Mouse (Mus musculus) neural tube, embryonic 15.5 days (tissue): ENCODE results near the gene Cdc42ep2. TPM values are rescaled to one million over a fixed set of nuclear protein-coding genes. Genes with fewer than 3 reads are reported as not detected.

Experiments
- ATAC-seq: fragments of 200-750 bp; cut with Nextera tagmentation; 2 replicates; pipeline ENCODE4 v1.8.0; 2017; ENCODE audit warnings: mild to moderate bottlenecking, moderate TSS enrichment, moderate library complexity; ENCODE audit not compliant: low FRiP score
- H3K27ac ChIP-seq: fragments of 300-500 bp; sonication (generic); replicated peaks from 2 replicates; pipeline ENCODE4 v1.5.1; 2015; ENCODE audit warnings: mild to moderate bottlenecking, inconsistent platforms
- H3K27me3 ChIP-seq: fragments of 300-500 bp; sonication (generic); replicated peaks from 2 replicates; pipeline ENCODE4 v1.6.1; 2015; ENCODE audit warnings: inconsistent platforms
- H3K36me3 ChIP-seq: fragments of 300-500 bp; sonication (generic); 2 replicates; pipeline ENCODE4 v1.6.1; 2015; ENCODE audit warnings: inconsistent platforms
- H3K4me1 ChIP-seq: fragments of 300-500 bp; sonication (generic); 2 replicates; pipeline ENCODE4 v1.6.1; 2015; ENCODE audit warnings: inconsistent platforms
- H3K4me2 ChIP-seq: fragments of 300-500 bp; sonication (generic); 2 replicates; pipeline ENCODE4 v1.6.1; 2015; ENCODE audit warnings: inconsistent platforms, mild to moderate bottlenecking, moderate library complexity
- H3K4me3 ChIP-seq: fragments of 300-500 bp; sonication (generic); replicated peaks from 2 replicates; pipeline ENCODE4 v1.5.1; 2015; ENCODE audit warnings: mild to moderate bottlenecking, inconsistent platforms
- H3K9ac ChIP-seq: fragments of 300-500 bp; sonication (generic); replicated peaks from 2 replicates; pipeline ENCODE4 v1.6.1; 2015; ENCODE audit warnings: mild to moderate bottlenecking, inconsistent platforms
- H3K9me3 ChIP-seq: fragments of 300-500 bp; sonication (generic); replicated peaks from 2 replicates; pipeline ENCODE4 v1.6.1; 2016; ENCODE audit warnings: inconsistent platforms
- WGBS: fragments of 180-500 bp; shearing (Covaris S2); methylation state at CpG from one replicate; pipeline ENCODE4 v1.1.7; 2015; ENCODE audit warnings: mixed read lengths; 5-methylcytosine and 5-hydroxymethylcytosine counted together
- polyA plus RNA-seq: library from polyadenylated mRNA; unstranded; fragments of >200 nt; fragmentation: Nextera tagmentation; extraction: Ambion mirVana; gene quantifications from 2 replicates; pipeline ENCODE4 v1.2.1, GENCODE M21; 2015

Gene Cdc42ep2
- polyA plus RNA-seq, 1 experiment from 2014 or later: 20.9 TPM

DNA sequence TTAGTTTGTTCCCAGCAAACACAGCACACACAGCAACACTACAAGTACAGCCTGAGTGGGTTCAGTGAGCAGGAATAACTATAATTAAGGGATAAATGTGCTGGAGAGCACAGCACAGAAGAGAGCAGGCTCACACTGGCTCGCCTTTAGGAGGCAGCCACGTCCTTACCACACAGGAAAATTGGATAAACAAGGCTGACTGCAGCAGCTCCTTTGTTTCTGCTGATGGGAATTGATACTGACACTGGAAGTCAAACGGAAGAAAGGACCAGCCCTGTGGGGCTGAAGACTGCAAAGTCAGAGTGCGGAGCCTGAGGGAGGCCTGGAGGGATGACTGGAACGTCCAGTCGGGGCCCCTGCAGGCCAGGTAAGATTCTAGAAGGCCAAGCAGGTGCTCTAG is 14.4 kb downstream of the Cdc42ep2 start:
- Histone ChIP-seq H3K4me2 (peak overlapping the region; percentile 74), H3K4me1 (peaks cover 36% of the 10 kb centered on the region), H3K36me3 (peaks cover 19% of the 10 kb centered on the region), H3K27ac (peak overlapping the region; percentile 60; the same call in 1 of the 2 replicates), H3K9ac (peak overlapping the region; percentile 11), H3K4me3 (peak overlapping the region; percentile 22), H3K9me3 (no peaks in the 10 kb centered on the region), H3K27me3 (no peaks in the 10 kb centered on the region)
- WGBS: 58% methylated on average over 6 of the region's 6 CpGs
- ATAC-seq: no peak

DNA sequence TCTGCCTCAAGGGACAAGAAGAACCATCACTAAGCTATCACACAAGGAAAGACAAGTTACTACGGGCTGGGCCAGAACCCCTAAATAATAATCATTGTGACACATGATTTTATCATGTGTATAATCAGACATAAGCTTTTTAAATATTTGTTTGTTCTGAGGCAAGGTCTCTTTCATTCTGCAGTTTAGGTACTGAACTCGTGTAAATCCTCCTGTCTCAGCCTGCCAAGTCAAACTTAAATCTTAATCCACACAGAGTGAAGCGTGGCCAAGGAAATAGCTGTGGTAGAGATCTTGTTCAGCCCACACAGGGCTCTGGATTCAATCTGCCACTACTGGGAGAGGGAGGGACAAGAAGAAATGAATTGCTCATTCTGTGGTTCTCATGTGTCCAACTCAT is 17.3 kb downstream of the Cdc42ep2 start:
- no peaks in the 10 kb centered on the region for H3K27me3 ChIP-seq
- no peak overlapping the region for H3K4me2 ChIP-seq
- H3K4me3 ChIP-seq: no peak overlapping the region
- 89% methylated on average over 3 of the region's 3 CpGs for WGBS
- peaks cover 49% of the 10 kb centered on the region for H3K36me3 ChIP-seq
- H3K27ac ChIP-seq: no peak overlapping the region
- peaks cover 24% of the 10 kb centered on the region for H3K4me1 ChIP-seq
- no peaks in the 10 kb centered on the region for H3K9me3 ChIP-seq
- no peak for ATAC-seq
- no peak overlapping the region for H3K9ac ChIP-seq

DNA sequence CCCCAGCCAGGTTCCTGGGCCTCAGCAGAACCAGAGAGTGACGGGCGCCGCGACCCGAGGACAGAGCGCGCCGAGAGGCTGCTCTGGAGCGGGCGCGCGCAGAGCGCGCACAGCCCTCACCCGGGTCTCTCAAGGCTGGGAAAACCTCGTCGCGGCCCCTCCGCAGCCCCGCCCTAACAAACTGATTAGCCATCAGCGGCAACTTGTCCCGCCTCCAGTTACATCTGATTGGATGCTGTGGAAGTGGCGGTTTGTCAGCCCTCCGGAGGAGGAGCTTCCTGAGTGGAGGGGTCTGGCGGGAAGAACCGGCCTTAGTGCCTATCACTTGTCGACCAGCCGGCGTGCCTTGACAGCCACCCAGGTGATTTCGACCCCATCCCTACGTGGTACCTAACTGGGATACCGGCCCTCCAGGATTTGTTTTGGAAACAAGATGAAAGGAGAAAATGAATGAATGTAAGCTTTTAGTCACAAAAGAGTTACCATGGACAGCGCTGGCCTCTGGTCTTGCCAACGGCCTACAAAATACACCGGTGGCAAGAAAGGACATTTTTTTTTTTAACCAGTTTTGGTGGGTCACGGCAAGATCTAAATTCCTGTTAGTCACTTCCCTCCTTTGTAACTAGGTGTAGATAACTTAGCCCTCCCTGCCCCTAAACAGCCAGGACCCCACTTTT is 30.5 kb downstream of the Cdc42ep2 start, which contains the start of gene Tigd3:
Gene Tigd3, minus strand, starts transcription at position 148 of the 677 bp plus-strand sequence.
- ATAC-seq: peak; percentile 98
- Histone ChIP-seq H3K9ac (peak within 1 kb of the TSS; percentile 83), H3K9me3 (no peaks in the 10 kb centered on the region), H3K27me3 (no peaks in the 10 kb centered on the region), H3K27ac (peak within 1 kb of the TSS; percentile 86), H3K4me3 (peak within 1 kb of the TSS; percentile 61), H3K36me3 (peaks cover 31% of the 10 kb centered on the region), H3K4me2 (peak within 1 kb of the TSS; percentile 73), H3K4me1 (peaks cover 30% of the 10 kb centered on the region)
- WGBS: 5% methylated on average over 36 of the region's 36 CpGs

DNA sequence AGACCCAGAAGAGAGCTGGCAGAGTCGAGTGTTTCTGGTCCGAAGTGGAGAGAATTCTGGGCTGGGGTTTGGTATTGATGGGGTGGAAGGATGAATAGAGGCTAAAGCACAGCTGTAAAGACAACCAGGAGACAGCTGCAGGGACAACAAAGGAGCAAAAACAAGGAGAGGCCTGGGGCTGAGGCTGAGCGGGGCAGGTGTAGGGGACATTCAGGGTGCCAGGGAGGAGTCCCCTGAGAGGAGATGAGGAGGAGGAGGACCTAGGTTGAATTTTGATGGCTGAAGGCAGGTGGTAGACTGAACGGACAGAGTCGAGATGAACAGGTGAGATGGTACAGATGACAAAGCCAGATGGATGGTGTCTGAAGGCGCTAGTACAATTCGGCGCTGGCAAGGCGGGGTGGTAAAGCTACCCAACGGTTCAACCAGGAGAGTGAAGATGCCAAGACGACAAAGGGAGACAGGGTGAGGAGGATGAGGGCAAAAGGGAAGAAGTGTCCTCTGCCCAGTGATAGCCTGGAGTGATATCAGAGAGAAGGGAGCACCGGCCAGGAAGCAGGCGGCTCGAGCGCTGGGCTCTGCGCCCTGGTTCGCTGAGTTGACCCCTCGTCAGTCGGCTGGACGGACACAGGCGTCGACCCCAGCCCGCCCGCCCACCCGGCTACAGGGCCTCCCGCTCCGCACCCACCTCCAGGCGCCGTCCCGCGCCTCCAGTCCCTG is 31.2 kb downstream of the Cdc42ep2 start:
- peaks cover 30% of the 10 kb centered on the region for H3K4me1 ChIP-seq
- H3K4me3 ChIP-seq: peak overlapping the region; percentile 61
- H3K27me3 ChIP-seq: no peaks in the 10 kb centered on the region
- H3K4me2 ChIP-seq: peak overlapping the region; percentile 73
- no peaks in the 10 kb centered on the region for H3K9me3 ChIP-seq
- WGBS: 5% methylated on average over 28 of the region's 31 CpGs
- H3K27ac ChIP-seq: peak overlapping the region; percentile 86
- H3K9ac ChIP-seq: peak overlapping the region; percentile 83
- ATAC-seq: peak; percentile 62
- H3K36me3 ChIP-seq: peaks cover 27% of the 10 kb centered on the region

DNA sequence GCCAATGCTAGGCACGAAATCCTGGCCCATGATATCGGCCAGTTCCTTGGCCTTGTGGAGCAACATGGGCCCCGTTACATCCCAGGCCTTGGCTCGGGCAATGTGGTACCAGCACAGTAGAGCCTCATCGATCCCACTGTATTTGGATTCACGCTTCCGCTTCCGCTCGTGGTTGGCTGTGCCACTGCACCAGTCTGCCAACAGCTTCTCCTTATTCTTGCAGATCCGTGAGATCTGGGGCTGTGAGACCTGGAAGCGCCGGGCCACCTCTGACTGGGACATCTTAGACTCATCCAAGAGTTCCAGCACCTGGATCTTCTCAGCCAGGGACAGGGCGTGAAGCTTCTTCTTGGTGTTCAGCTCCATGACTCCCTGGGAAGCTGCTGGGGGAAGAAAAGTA is 31.9 kb downstream of the Cdc42ep2 start:
- H3K9me3 ChIP-seq: no peaks in the 10 kb centered on the region
- peaks cover 22% of the 10 kb centered on the region for H3K36me3 ChIP-seq
- H3K4me1 ChIP-seq: peaks cover 30% of the 10 kb centered on the region
- peak overlapping the region; percentile 73 for H3K4me2 ChIP-seq
- ATAC-seq: no peak
- H3K4me3 ChIP-seq: peak overlapping the region; percentile 61
- H3K27ac ChIP-seq: peak overlapping the region; percentile 86
- H3K9ac ChIP-seq: peak overlapping the region; percentile 83
- 91% methylated on average over 13 of the region's 13 CpGs for WGBS
- no peaks in the 10 kb centered on the region for H3K27me3 ChIP-seq

DNA sequence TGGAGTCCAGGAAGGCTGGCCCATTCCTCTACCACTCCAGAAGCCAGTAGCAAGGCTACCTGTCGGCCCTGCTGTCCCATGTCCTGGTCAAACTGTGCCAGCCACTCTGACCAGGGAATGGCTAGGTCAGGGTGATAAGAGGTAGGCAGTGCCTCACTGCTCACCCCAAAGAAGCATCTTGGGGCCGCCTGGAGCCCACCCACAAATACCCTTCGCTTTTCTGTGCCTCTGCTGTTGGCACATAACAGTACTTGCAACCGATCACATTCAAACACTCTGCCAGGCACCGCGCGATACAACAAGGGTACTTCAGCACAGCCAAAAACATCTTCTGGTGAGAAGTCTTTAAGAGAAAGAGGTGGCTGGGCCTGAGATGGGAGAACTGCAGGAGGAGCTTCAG is 32.4 kb downstream of the Cdc42ep2 start:
- peak overlapping the region; percentile 73 for H3K4me2 ChIP-seq
- peaks cover 30% of the 10 kb centered on the region for H3K4me1 ChIP-seq
- no peak overlapping the region for H3K9ac ChIP-seq
- H3K27ac ChIP-seq: no peak overlapping the region
- no peaks in the 10 kb centered on the region for H3K9me3 ChIP-seq
- 92% methylated on average over 7 of the region's 7 CpGs for WGBS
- peaks cover 18% of the 10 kb centered on the region for H3K36me3 ChIP-seq
- no peak for ATAC-seq
- no peaks in the 10 kb centered on the region for H3K27me3 ChIP-seq
- H3K4me3 ChIP-seq: no peak overlapping the region; the same call in 1 of the 2 replicates

DNA sequence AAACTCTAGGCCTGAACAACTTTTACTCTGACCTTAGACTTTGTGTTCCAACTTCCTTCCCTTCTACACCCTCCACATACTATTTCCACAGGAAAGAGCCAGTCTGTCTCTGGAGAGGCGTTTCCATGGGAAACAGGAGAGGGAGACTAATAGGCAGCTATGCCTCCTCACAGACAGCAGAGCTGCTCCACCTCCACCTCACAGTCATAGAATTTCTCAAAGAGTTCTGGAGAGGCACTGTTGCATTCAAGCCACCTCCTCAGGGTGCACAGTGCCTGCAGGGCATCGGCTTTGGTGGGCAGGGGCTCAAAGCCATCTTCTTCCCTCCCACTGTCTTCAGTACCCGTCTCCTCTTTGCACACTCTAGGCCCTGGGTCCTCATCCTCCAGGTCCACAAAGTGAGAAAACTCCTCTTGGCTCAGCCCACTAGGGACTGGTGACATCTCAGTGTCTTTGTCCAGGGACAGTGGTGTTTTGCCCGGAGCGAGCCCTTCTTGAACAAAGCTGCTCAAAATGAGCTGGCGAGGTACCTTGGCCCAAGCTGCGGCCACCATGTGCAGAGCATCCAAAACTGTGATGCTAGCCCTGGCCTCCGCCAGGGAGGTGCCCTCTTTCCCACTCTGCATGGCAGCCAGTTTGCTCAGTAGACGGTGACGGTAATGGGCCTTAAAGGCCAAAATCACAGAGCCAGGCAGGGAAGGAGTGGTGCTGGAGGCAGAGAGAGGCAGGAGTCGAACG is 32.9 kb downstream of the Cdc42ep2 start:
- no peak overlapping the region for H3K27ac ChIP-seq
- H3K9me3 ChIP-seq: no peaks in the 10 kb centered on the region
- H3K4me2 ChIP-seq: 0 out of 2 replicates have a peak overlapping the region, but pooled peaks have one; percentile 73
- H3K36me3 ChIP-seq: peaks cover 14% of the 10 kb centered on the region
- peaks cover 30% of the 10 kb centered on the region for H3K4me1 ChIP-seq
- no peaks in the 10 kb centered on the region for H3K27me3 ChIP-seq
- ATAC-seq: no peak
- WGBS: 95% methylated on average over 12 of the region's 12 CpGs
- H3K9ac ChIP-seq: no peak overlapping the region
- no peak overlapping the region for H3K4me3 ChIP-seq

DNA sequence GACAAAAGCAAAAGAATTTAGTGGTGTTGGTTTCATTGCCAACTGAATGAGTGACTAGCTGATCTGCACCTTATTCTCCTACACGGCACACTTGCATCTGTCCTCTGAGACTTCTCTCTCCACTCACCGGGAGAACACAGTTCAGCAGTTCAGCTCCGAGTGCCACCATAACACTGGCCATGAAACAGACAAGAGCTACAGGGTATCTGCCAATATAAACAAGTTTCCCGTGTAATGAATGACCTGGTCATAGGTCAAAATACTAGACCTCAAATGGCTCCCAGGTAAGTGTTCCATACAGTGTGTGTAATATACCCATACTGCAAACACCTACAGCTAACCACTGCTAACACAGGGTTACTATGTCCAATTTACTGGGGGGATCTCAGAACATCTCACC is 35.4 kb downstream of the Cdc42ep2 start:
- WGBS: 64% methylated on average over 4 of the region's 4 CpGs
- no peak overlapping the region for H3K4me3 ChIP-seq
- H3K36me3 ChIP-seq: 0 out of 2 replicates have a peak, but pooled peaks cover 6% of the 10 kb centered on the region
- H3K4me2 ChIP-seq: no peak overlapping the region
- H3K27ac ChIP-seq: no peak overlapping the region
- H3K4me1 ChIP-seq: peaks cover 24% of the 10 kb centered on the region
- H3K27me3 ChIP-seq: no peaks in the 10 kb centered on the region
- no peak overlapping the region for H3K9ac ChIP-seq
- H3K9me3 ChIP-seq: no peaks in the 10 kb centered on the region
- no peak for ATAC-seq

DNA sequence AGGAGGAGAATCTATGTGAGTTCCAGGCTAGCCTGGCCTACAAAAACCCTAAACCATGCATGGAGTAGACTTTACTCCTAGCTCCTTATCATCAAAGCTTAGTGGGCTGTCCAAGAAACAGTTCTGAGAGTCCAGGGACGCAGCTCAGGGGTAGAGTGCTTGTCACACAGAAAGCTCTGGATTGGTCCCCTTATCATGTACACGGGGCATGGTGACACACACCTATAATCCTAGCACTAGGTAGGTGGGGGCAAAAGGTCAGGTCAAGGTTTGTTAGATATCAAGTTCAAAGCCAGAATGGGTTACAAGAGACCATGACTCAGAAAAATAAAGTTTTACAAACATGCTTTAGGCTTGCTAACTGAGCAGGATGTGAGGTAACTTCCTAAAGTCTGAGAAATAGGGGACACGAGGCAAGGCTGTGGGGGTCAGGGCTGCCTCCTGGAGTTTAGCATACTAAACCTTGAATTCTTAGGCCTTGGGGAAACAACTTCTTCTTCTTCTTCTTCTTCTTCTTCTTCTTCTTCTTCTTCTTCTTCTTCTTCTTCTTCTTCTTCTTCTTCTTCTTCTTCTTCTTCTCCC is 37.3 kb downstream of the Cdc42ep2 start:
- H3K36me3 ChIP-seq: 0 out of 2 replicates have a peak, but pooled peaks cover 6% of the 10 kb centered on the region
- 86% methylated on average over 3 of the region's 3 CpGs for WGBS
- H3K27me3 ChIP-seq: no peaks in the 10 kb centered on the region
- H3K9ac ChIP-seq: no peak overlapping the region
- H3K4me1 ChIP-seq: peaks cover 10% of the 10 kb centered on the region
- H3K4me2 ChIP-seq: no peak overlapping the region
- no peak overlapping the region for H3K27ac ChIP-seq
- H3K9me3 ChIP-seq: no peaks in the 10 kb centered on the region
- no peak overlapping the region for H3K4me3 ChIP-seq
- no peak for ATAC-seq

DNA sequence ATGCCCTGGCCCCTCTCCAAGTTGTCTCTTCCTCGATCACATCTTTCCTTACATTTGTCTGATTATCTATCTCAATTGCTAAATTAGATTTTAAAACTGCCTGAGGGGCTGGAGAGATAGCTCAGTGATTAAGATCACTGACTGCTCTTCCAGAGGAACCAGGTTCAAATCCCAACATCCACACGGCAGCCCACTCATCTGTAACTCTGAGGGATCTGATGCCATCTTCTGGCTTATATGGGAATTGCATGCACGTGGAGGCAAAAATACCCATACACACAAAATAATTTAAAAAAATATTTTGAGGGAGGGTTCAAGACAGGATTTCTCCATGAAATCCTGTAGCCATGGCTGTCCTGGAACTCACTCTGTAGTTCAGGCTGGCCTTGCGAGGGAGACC is 38.8 kb downstream of the Cdc42ep2 start:
- Histone ChIP-seq H3K9ac (no peak overlapping the region), H3K4me1 (no peaks in the 10 kb centered on the region), H3K4me2 (no peak overlapping the region), H3K9me3 (no peaks in the 10 kb centered on the region), H3K36me3 (no peaks in the 10 kb centered on the region), H3K27me3 (no peaks in the 10 kb centered on the region), H3K27ac (no peak overlapping the region), H3K4me3 (no peak overlapping the region)
- 59% methylated on average over 4 of the region's 4 CpGs for WGBS
- no peak for ATAC-seq

DNA sequence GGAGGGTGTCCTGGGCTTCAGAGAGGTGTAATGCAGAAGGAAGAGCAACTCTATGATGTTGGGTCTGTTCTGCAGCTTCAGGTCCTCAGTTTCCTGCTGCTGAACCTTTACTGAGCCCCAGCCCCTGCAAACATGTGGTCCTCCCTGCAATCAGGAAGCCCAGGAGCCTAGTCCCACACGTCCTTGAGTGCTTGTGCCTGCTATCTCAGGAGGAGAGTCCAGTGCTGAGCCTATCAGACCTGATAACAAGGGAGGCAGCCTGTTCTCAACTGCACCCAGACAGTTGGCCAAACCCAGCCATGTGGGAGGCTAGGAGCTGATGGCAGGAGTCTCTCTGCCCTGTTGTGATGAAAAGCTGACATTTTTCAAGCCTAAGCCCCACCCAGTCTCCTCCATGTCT is 40.7 kb downstream of the Cdc42ep2 start:
- H3K36me3 ChIP-seq: no peaks in the 10 kb centered on the region
- 55% methylated on average over 1 of the region's 1 CpGs for WGBS
- H3K4me3 ChIP-seq: no peak overlapping the region
- H3K27ac ChIP-seq: no peak overlapping the region
- H3K9me3 ChIP-seq: no peaks in the 10 kb centered on the region
- ATAC-seq: no peak
- H3K4me1 ChIP-seq: no peaks in the 10 kb centered on the region
- no peak overlapping the region for H3K9ac ChIP-seq
- H3K27me3 ChIP-seq: no peaks in the 10 kb centered on the region
- no peak overlapping the region for H3K4me2 ChIP-seq
